Mouse (Mus musculus): Measurements from ENCODE around the gene Art3. TPM values are rescaled to one million over a fixed set of nuclear protein-coding genes. Genes with fewer than 3 reads are reported as not detected.

The Art3 gene
- polyA plus RNA-seq (2017; shearing (Covaris generic)) = 8.7 TPM

GRCm38 (mm10) chr5:92331635-92332338 lies at the start of gene Art3:
Gene Art3, plus strand, starts transcription at chr5:92331827.

GRCm38 (mm10) chr5:92309681-92310511 lies 21.7 kb upstream of the Art3 start, which contains the start of gene Sdad1:
Gene Sdad1, minus strand, starts transcription at chr5:92310479.

GRCm38 (mm10) chr5:92327929-92328328 lies 3.7 kb upstream of the Art3 start, which contains the start of gene Cxcl9:
Gene Cxcl9, minus strand, starts transcription at chr5:92328079.

GRCm38 (mm10) chr5:92348794-92349413 lies 17.3 kb downstream of the Art3 start, which contains the start of gene Cxcl10:
Gene Cxcl10, minus strand, starts transcription at chr5:92348889.

GRCm38 (mm10) chr5:92435025-92435584 lies 103.5 kb downstream of the Art3 start, which contains the start of gene Nup54:
Gene Nup54, minus strand, starts transcription at chr5:92435219.

Other genes starting within 250 kb of the Art3 start
- gene G3bp2, start 248.1 kb upstream of the Art3 start, polyA plus RNA-seq (2017; shearing (Covaris generic)) = 232 TPM
- gene Uso1, start 193.9 kb upstream of the Art3 start, polyA plus RNA-seq (2017; shearing (Covaris generic)) = 68.7 TPM
- not detected for gene U90926, start 116.4 kb upstream of the Art3 start, polyA plus RNA-seq (2017; shearing (Covaris generic))
- 0.51 TPM for gene Ppef2, start 75.5 kb upstream of the Art3 start, polyA plus RNA-seq (2017; shearing (Covaris generic))
- 11.8 TPM for gene Naaa, start 53.7 kb upstream of the Art3 start, polyA plus RNA-seq (2017; shearing (Covaris generic))
- 70.1 TPM for gene Sdad1, start 21.3 kb upstream of the Art3 start, polyA plus RNA-seq (2017; shearing (Covaris generic))
- gene Cxcl9, start 3.7 kb upstream of the Art3 start, polyA plus RNA-seq (2017; shearing (Covaris generic)) = 0.12 TPM
- gene Cxcl10, start 17.1 kb downstream of the Art3 start, polyA plus RNA-seq (2017; shearing (Covaris generic)) = 16.9 TPM
- 53.3 TPM for gene Nup54, start 103.4 kb downstream of the Art3 start, polyA plus RNA-seq (2017; shearing (Covaris generic))
- gene Scarb2, start 175.0 kb downstream of the Art3 start, polyA plus RNA-seq (2017; shearing (Covaris generic)) = 11.9 TPM
- not detected for gene Fam47e, start 223.2 kb downstream of the Art3 start, polyA plus RNA-seq (2017; shearing (Covaris generic))